Mouse (Mus musculus) limb, embryonic 11.5 days (tissue): Measurements from ENCODE around the gene Tmem150a. TPM values are rescaled to one million over a fixed set of nuclear protein-coding genes. Genes with fewer than 3 reads are reported as not detected.
A peak's percentile ranks its signal among the peaks of the same experiment; 100 is the strongest.

Experiments
- ATAC-seq: fragments of 200-750 bp; cut with Nextera tagmentation; 2 replicates; pipeline ENCODE4 v1.8.0; 2017; ENCODE audit warnings: low read depth; ENCODE audit not compliant: insufficient number of reproducible peaks, low FRiP score, low TSS enrichment
- DNase-seq: peaks from one replicate; pipeline ENCODE4 v3.0.0-alpha.2; 2015; ENCODE audit warnings: low spot score
- H3K27ac ChIP-seq: fragments of 300-500 bp; sonication (generic); replicated peaks from 2 replicates; pipeline ENCODE4 v1.5.1; 2014; ENCODE audit warnings: low read depth, mild to moderate bottlenecking, low read length
- H3K27me3 ChIP-seq: fragments of 300-500 bp; sonication (generic); 2 replicates; pipeline ENCODE4 v1.6.1; 2014; ENCODE audit warnings: mild to moderate bottlenecking, low read length, mixed read lengths; ENCODE audit not compliant: control insufficient read depth, insufficient read depth
- H3K36me3 ChIP-seq: fragments of 300-500 bp; sonication (generic); 2 replicates; pipeline ENCODE4 v1.6.1; 2014; ENCODE audit warnings: mild to moderate bottlenecking, low read length, moderate library complexity, mixed read lengths; ENCODE audit not compliant: control insufficient read depth, insufficient read depth
- H3K4me1 ChIP-seq: fragments of 300-500 bp; sonication (generic); 2 replicates; pipeline ENCODE4 v1.6.1; 2014; ENCODE audit warnings: low read length, mixed read lengths; ENCODE audit not compliant: control insufficient read depth, insufficient read depth
- H3K4me2 ChIP-seq: fragments of 300-500 bp; sonication (generic); 2 replicates; pipeline ENCODE4 v1.6.1; 2014; ENCODE audit warnings: low read depth, mild to moderate bottlenecking, moderate library complexity; ENCODE audit not compliant: severe bottlenecking
- H3K4me3 ChIP-seq: fragments of 300-500 bp; sonication (generic); 2 replicates; pipeline ENCODE4 v1.5.1; 2014; ENCODE audit warnings: low read depth, low read length
- H3K9ac ChIP-seq: fragments of 300-500 bp; sonication (generic); 2 replicates; pipeline ENCODE4 v1.6.1; 2014; ENCODE audit warnings: mild to moderate bottlenecking, low read length
- H3K9me3 ChIP-seq: fragments of 300-500 bp; sonication (generic); 2 replicates; pipeline ENCODE4 v1.6.1; 2016; ENCODE audit warnings: low read length; ENCODE audit not compliant: control insufficient read depth
- WGBS: fragments of 180-500 bp; shearing (Covaris S2); extraction: QIAGEN DNeasy Blood & Tissue Kit; methylation state at CpG from one replicate; pipeline ENCODE4 v1.1.7; 2014; 5-methylcytosine and 5-hydroxymethylcytosine counted together
- polyA plus RNA-seq: library from polyadenylated mRNA; unstranded; fragments of >200 nt; fragmentation: Nextera tagmentation; extraction: Ambion mirVana; gene quantifications from 2 replicates; pipeline ENCODE4 v1.2.1, GENCODE M21; 2014

Tmem150a gene
- polyA plus RNA-seq, 1 experiment from 2014 or later: 10.8 TPM

DNA sequence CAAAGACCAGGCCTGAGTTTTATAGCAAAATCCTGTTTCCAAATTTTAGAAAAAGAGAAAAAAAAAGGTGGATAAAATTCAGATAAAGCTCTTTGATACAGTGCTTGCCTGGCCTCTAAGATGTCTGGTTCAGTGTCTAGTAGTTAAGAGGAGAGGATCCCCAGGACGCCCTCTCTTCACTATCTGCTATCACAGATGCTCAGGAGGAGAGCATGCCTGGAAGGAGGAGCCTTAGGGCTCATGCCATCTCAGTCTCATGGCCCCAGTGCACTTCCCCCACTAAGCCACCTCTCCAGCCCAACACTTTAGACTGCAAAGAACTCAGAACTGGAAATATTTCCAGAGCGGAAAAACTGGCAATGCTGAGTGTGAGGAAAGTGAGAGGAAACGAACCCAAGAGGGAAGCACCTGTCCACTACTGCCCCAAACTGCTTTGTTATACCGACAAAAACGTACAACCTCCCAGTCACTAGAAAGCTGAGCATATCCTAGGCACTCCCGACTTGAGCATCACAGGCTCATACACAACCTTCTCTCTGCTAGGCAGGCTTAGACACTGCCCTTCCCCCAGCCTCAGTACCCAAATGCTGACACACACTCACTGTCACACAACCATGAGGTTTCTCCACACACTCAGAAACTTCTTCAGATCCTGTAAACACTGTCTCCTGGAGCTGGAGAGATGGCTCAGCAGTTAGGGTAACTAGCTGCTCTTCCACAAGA is 31.3 kb upstream of the Tmem150a start:
- whole genome bisulfite sequencing: 91% methylated on average over 6 of the region's 6 CpGs
- no peak overlapping the region for H3K9ac ChIP-seq
- no peak overlapping the region for H3K27ac ChIP-seq

GRCm38 (mm10) chr6:72326274-72326673 is 29.0 kb upstream of the Tmem150a start:
- no peak overlapping the region for H3K4me3 ChIP-seq
- H3K27me3 ChIP-seq: no peaks in the 10 kb centered on the region
- WGBS: 82% methylated on average over 6 of the region's 6 CpGs
- no peaks in the 10 kb centered on the region for H3K4me1 ChIP-seq
- ATAC-seq (no peak), DNase-seq (no peak)
- H3K9me3 ChIP-seq: no peaks in the 10 kb centered on the region
- H3K4me2 ChIP-seq: no peak overlapping the region
- H3K27ac ChIP-seq: no peak overlapping the region
- peaks cover 22% of the 10 kb centered on the region for H3K36me3 ChIP-seq
- H3K9ac ChIP-seq: no peak overlapping the region

More for the DNA sequence above, 31.3 kb upstream of the Tmem150a start:
- H3K4me1 ChIP-seq: no peaks in the 10 kb centered on the region
- H3K9me3 ChIP-seq: no peaks in the 10 kb centered on the region
- H3K4me3 ChIP-seq: no peak overlapping the region
- no peaks in the 10 kb centered on the region for H3K27me3 ChIP-seq
- ATAC-seq: no peak
- peaks cover 21% of the 10 kb centered on the region; the same call in 1 of the 2 replicates for H3K36me3 ChIP-seq
- H3K4me2 ChIP-seq: no peak overlapping the region
- no peak for DNase-seq

DNA sequence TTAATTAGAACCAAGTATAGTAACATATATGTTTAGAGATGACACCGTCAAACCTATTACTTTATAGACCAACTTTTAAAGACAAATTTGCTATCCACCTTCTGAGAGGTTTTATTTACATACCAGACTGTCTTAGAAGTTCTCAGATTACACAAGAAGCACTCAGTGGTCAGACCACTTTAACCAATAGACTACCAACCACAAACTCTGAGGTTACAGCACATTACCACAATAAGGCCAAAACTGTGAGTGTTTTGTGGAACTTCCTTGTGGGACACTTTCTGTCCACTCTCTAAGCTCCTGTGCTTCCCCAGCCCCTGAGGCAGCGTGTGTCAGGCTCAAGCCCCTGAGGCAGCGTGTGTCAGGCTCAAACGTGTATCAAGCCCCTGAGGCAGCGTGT is 26.2 kb upstream of the Tmem150a start:
- 91% methylated on average over 5 of the region's 5 CpGs for WGBS
- Histone ChIP-seq H3K27me3 (no peaks in the 10 kb centered on the region), H3K4me2 (no peak overlapping the region), H3K9ac (no peak overlapping the region), H3K4me3 (no peak overlapping the region), H3K9me3 (no peaks in the 10 kb centered on the region), H3K27ac (no peak overlapping the region), H3K36me3 (peaks cover 29% of the 10 kb centered on the region), H3K4me1 (no peaks in the 10 kb centered on the region)
- no peak for DNase-seq
- ATAC-seq: no peak

GRCm38 (mm10) chr6:72330133-72330532 is 25.1 kb upstream of the Tmem150a start:
- peaks cover 27% of the 10 kb centered on the region for H3K36me3 ChIP-seq
- no peaks in the 10 kb centered on the region for H3K9me3 ChIP-seq
- H3K4me2 ChIP-seq: no peak overlapping the region
- DNase-seq: no peak
- ATAC-seq: no peak
- no peak overlapping the region for H3K27ac ChIP-seq
- H3K4me1 ChIP-seq: no peaks in the 10 kb centered on the region
- H3K9ac ChIP-seq: no peak overlapping the region
- H3K4me3 ChIP-seq: no peak overlapping the region
- 94% methylated on average over 4 of the region's 4 CpGs for WGBS
- no peaks in the 10 kb centered on the region for H3K27me3 ChIP-seq

GRCm38 (mm10) chr6:72333111-72333510 is 22.1 kb upstream of the Tmem150a start:
- Histone ChIP-seq H3K4me2 (no peak overlapping the region), H3K27me3 (no peaks in the 10 kb centered on the region), H3K9me3 (no peaks in the 10 kb centered on the region), H3K4me3 (no peak overlapping the region), H3K27ac (no peak overlapping the region), H3K9ac (no peak overlapping the region), H3K36me3 (peaks cover 22% of the 10 kb centered on the region), H3K4me1 (no peaks in the 10 kb centered on the region)
- no peak for DNase-seq
- no peak for ATAC-seq
- 82% methylated on average over 5 of the region's 5 CpGs for WGBS

DNA sequence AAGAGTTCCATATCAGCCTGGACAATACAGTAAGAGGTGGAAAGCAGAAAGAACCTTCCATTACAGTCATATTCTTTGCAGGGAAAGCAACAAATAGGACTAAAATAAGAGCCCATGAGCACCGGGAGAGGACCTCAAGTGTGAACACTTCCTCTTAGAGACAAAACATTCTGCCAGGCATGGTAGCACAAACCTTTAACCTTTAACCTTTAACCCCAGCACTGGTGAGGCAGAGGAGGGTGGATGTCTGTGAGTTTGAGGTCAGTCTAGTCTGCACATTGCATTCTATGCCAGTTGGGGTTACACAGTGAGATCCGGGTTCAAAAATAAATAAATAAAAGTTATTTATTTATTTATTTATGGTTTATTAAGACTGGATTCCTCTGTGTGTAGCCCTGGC is 14.8 kb upstream of the Tmem150a start:
- Histone ChIP-seq H3K36me3 (peaks cover 12% of the 10 kb centered on the region; the same call in 1 of the 2 replicates), H3K27me3 (no peaks in the 10 kb centered on the region), H3K4me3 (no peak overlapping the region), H3K9ac (no peak overlapping the region), H3K9me3 (no peaks in the 10 kb centered on the region), H3K27ac (no peak overlapping the region), H3K4me1 (0 out of 2 replicates have a peak, but pooled peaks cover 4% of the 10 kb centered on the region), H3K4me2 (no peak overlapping the region)
- DNase-seq (no peak), ATAC-seq (no peak)
- 78% methylated on average over 2 of the region's 2 CpGs for WGBS

DNA sequence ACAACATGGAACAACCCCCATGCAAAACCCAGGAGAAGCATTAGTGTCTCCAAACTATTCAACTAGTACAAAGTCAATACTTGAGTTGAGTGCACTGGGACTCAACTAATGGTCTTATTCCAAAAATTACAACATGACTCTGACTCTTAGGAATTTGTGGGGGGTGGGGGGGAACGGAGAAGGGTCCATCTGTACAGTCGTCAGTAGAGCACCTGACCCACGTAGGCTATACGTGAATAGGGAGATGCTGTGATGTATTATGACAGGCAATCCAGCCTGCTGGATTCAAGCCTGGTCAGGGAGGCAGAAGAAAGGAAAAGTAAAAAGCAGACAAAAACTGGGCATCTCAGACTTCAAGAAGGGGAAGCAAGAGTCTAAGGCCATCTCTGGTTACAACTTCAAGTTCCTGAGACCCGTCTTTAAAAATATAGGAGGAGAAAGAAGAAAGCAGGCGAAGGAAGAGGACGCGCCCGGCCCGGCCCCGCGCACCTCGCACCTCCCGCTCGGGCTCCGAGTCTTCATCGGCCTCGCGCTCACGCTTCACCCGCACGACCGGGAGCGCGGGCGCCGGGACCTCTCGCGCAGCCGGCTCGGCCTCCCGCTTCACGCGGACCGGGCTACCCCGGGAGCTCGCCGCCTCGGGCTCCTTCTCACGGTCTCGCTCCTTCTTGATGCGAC is 10.7 kb upstream of the Tmem150a start:
- Histone ChIP-seq H3K9ac (peak overlapping the region; percentile 90), H3K36me3 (0 out of 2 replicates have a peak, but pooled peaks cover 6% of the 10 kb centered on the region), H3K27ac (no peak overlapping the region), H3K4me3 (peak overlapping the region; percentile 94), H3K4me2 (peak overlapping the region; percentile 91), H3K27me3 (no peaks in the 10 kb centered on the region), H3K4me1 (peaks cover 9% of the 10 kb centered on the region; the same call in 1 of the 2 replicates), H3K9me3 (no peaks in the 10 kb centered on the region)
- DNase-seq (no peak), ATAC-seq (peak; percentile 4; the same call in 1 of the 2 replicates)
- under 1% methylated on average over 42 of the region's 42 CpGs for WGBS

DNA sequence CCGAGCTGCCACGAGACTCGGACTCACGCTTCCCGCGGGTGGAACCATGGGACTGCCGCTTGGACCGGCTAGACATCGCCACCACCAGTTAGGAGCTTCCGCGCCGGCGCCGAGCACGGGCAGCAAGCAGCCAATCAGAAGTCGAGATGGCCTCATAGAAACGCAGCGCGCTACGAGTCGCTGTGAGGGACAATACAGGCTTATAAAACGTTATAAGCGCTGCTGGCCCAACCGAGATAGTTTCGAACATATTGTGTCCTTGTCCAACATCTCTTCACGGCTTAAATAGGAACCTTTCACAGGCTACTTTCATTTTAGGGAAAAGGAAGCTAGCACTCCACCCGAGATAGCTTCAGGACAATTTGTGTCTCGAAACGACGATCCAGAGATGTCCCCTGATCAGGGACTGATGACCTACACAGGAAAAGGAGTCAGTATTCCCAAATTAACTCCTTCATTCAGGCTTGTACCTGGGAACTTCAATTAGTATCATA is 10.1 kb upstream of the Tmem150a start, which contains the start of gene Usp39:
Gene Usp39, minus strand, starts transcription at position 111 of the 494 bp plus-strand sequence.
- peak within 1 kb of the TSS; percentile 90 for H3K9ac ChIP-seq
- H3K4me3 ChIP-seq: peak within 1 kb of the TSS; percentile 94
- peaks cover 6% of the 10 kb centered on the region for H3K36me3 ChIP-seq
- ATAC-seq (peak; percentile 74; the same call in 1 of the 2 replicates), DNase-seq (peak; percentile 92)
- under 1% methylated on average over 30 of the region's 30 CpGs for WGBS
- H3K9me3 ChIP-seq: no peaks in the 10 kb centered on the region
- H3K4me2 ChIP-seq: peak within 1 kb of the TSS; percentile 91
- H3K27ac ChIP-seq: no peak within 1 kb of the TSS
- H3K27me3 ChIP-seq: no peaks in the 10 kb centered on the region
- H3K4me1 ChIP-seq: peaks cover 9% of the 10 kb centered on the region; the same call in 1 of the 2 replicates
